Mouse (Mus musculus): ENCODE data around the gene Wsb1. TPM values are rescaled to one million over a fixed set of nuclear protein-coding genes. Genes with fewer than 3 reads are reported as not detected.
"Not testable (repeated sequence)": the region's sequence is repeated elsewhere in the genome, so short reads cannot be mapped to it uniquely, and the experiment has no call there.

The Wsb1 gene
- 186 TPM in 1 of 2 replicates, not detected in the other for polyA plus RNA-seq (2012; ENCODE audit: insufficient read depth, insufficient read length, low replicate concordance, missing spikeins)

- Histone ChIP-seq H3K4me3 (ENCODE audit: insufficient read depth, low read depth, low read length) (peak within 1 kb of the TSS; percentile 71), H3K27ac (ENCODE audit: insufficient read depth, low read depth, low read length) (peak within 1 kb of the TSS; percentile 59), H3K4me1 (ENCODE audit: control insufficient read depth, insufficient read depth, low read length) (peaks cover 3% of the 10 kb centered on the region)
- WGBS = 2% methylated on average over 50 of the region's 50 CpGs
- no peak for TF ChIP-seq CTCF (IDR thresholded peaks at IDR 0.05; ENCODE audit: insufficient read depth, low read depth, low read length)
- TF ChIP-seq POLR2A (IDR thresholded peaks at IDR 0.05; ENCODE audit: insufficient read depth, low read depth, low read length) = peak; percentile 97
These were observed at the start of gene Wsb1 for GRCm38 (mm10) chr11:79254391-79255098. Gene Wsb1, minus strand, starts transcription at chr11:79254671.

- H3K4me1 ChIP-seq (ENCODE audit: control insufficient read depth, insufficient read depth, low read length) = peaks cover 18% of the 10 kb centered on the region
- WGBS = 96% methylated on average over 4 of the region's 4 CpGs
- H3K4me3 ChIP-seq (ENCODE audit: insufficient read depth, low read depth, low read length); H3K27ac ChIP-seq (ENCODE audit: insufficient read depth, low read depth, low read length): not testable (repeated sequence)
These were observed 49.8 kb upstream of the Wsb1 start for GRCm38 (mm10) chr11:79304245-79304644.

GRCm38 (mm10) chr11:79303109-79303508 lies 48.6 kb upstream of the Wsb1 start:
- H3K27ac ChIP-seq (ENCODE audit: insufficient read depth, low read depth, low read length) = no peak overlapping the region
- no peak overlapping the region for H3K4me3 ChIP-seq (ENCODE audit: insufficient read depth, low read depth, low read length)
- peaks cover 17% of the 10 kb centered on the region for H3K4me1 ChIP-seq (ENCODE audit: control insufficient read depth, insufficient read depth, low read length)
- TF ChIP-seq POLR2A (IDR thresholded peaks at IDR 0.05; ENCODE audit: insufficient read depth, low read depth, low read length) (no peak), CTCF (IDR thresholded peaks at IDR 0.05; ENCODE audit: insufficient read depth, low read depth, low read length) (no peak)
- 94% methylated on average over 6 of the region's 6 CpGs for WGBS

GRCm38 (mm10) chr11:79299719-79300431 lies 45.4 kb upstream of the Wsb1 start:
- 80% methylated on average over 9 of the region's 9 CpGs for WGBS
- H3K4me1 ChIP-seq (ENCODE audit: control insufficient read depth, insufficient read depth, low read length) = no peaks in the 10 kb centered on the region
- TF ChIP-seq CTCF (IDR thresholded peaks at IDR 0.05; ENCODE audit: insufficient read depth, low read depth, low read length) = no peak

GRCm38 (mm10) chr11:79296856-79297491 lies 42.5 kb upstream of the Wsb1 start, which contains the start of gene Gm9964:
Gene Gm9964, minus strand, starts transcription at chr11:79296906.
- no peak within 1 kb of the TSS for H3K27ac ChIP-seq (ENCODE audit: insufficient read depth, low read depth, low read length)
- H3K4me3 ChIP-seq (ENCODE audit: insufficient read depth, low read depth, low read length) = no peak within 1 kb of the TSS
- 84% methylated on average over 5 of the region's 5 CpGs for WGBS
- TF ChIP-seq POLR2A (IDR thresholded peaks at IDR 0.05; ENCODE audit: insufficient read depth, low read depth, low read length) = no peak
- TF ChIP-seq CTCF (IDR thresholded peaks at IDR 0.05; ENCODE audit: insufficient read depth, low read depth, low read length) = no peak
- no peaks in the 10 kb centered on the region for H3K4me1 ChIP-seq (ENCODE audit: control insufficient read depth, insufficient read depth, low read length)

More at GRCm38 (mm10) chr11:79299719-79300431, 45.4 kb upstream of the Wsb1 start:
- Histone ChIP-seq H3K27ac (ENCODE audit: insufficient read depth, low read depth, low read length) (no peak overlapping the region), H3K4me3 (ENCODE audit: insufficient read depth, low read depth, low read length) (no peak overlapping the region)

GRCm38 (mm10) chr11:79296167-79296566 lies 41.7 kb upstream of the Wsb1 start:
- 0 out of 2 replicates have a peak, but pooled peaks cover 3% of the 10 kb centered on the region for H3K4me1 ChIP-seq (ENCODE audit: control insufficient read depth, insufficient read depth, low read length)
- H3K27ac ChIP-seq (ENCODE audit: insufficient read depth, low read depth, low read length) = no peak overlapping the region
- no peak for TF ChIP-seq CTCF (IDR thresholded peaks at IDR 0.05; ENCODE audit: insufficient read depth, low read depth, low read length)
- no peak for TF ChIP-seq POLR2A (IDR thresholded peaks at IDR 0.05; ENCODE audit: insufficient read depth, low read depth, low read length)
- H3K4me3 ChIP-seq (ENCODE audit: insufficient read depth, low read depth, low read length) = no peak overlapping the region
- 42% methylated on average over 1 of the region's 1 CpGs for WGBS

- 48% methylated on average over 1 of the region's 1 CpGs for WGBS
- TF ChIP-seq POLR2A (IDR thresholded peaks at IDR 0.05; ENCODE audit: insufficient read depth, low read depth, low read length) = no peak
- TF ChIP-seq CTCF (IDR thresholded peaks at IDR 0.05; ENCODE audit: insufficient read depth, low read depth, low read length) = no peak
These were observed 39.5 kb upstream of the Wsb1 start for GRCm38 (mm10) chr11:79293971-79294370.

GRCm38 (mm10) chr11:79293025-79293424 lies 38.6 kb upstream of the Wsb1 start:
- TF ChIP-seq POLR2A (IDR thresholded peaks at IDR 0.05; ENCODE audit: insufficient read depth, low read depth, low read length) = no peak
- no peak for TF ChIP-seq CTCF (IDR thresholded peaks at IDR 0.05; ENCODE audit: insufficient read depth, low read depth, low read length)
- Histone ChIP-seq H3K4me3 (ENCODE audit: insufficient read depth, low read depth, low read length) (no peak overlapping the region), H3K27ac (ENCODE audit: insufficient read depth, low read depth, low read length) (no peak overlapping the region), H3K4me1 (ENCODE audit: control insufficient read depth, insufficient read depth, low read length) (0 out of 2 replicates have a peak, but pooled peaks cover 3% of the 10 kb centered on the region)
- WGBS = 86% methylated on average over 3 of the region's 3 CpGs

More at GRCm38 (mm10) chr11:79293971-79294370, 39.5 kb upstream of the Wsb1 start:
- H3K4me3 ChIP-seq (ENCODE audit: insufficient read depth, low read depth, low read length) = no peak overlapping the region
- H3K4me1 ChIP-seq (ENCODE audit: control insufficient read depth, insufficient read depth, low read length) = 0 out of 2 replicates have a peak, but pooled peaks cover 3% of the 10 kb centered on the region
- no peak overlapping the region for H3K27ac ChIP-seq (ENCODE audit: insufficient read depth, low read depth, low read length)

GRCm38 (mm10) chr11:79292130-79292529 lies 37.7 kb upstream of the Wsb1 start:
- WGBS = 93% methylated on average over 3 of the region's 3 CpGs

More at GRCm38 (mm10) chr11:79292130-79292529, 37.7 kb upstream of the Wsb1 start:
- no peak overlapping the region for H3K27ac ChIP-seq (ENCODE audit: insufficient read depth, low read depth, low read length)
- H3K4me3 ChIP-seq (ENCODE audit: insufficient read depth, low read depth, low read length) = no peak overlapping the region
- H3K4me1 ChIP-seq (ENCODE audit: control insufficient read depth, insufficient read depth, low read length) = 0 out of 2 replicates have a peak, but pooled peaks cover 3% of the 10 kb centered on the region
- TF ChIP-seq POLR2A (IDR thresholded peaks at IDR 0.05; ENCODE audit: insufficient read depth, low read depth, low read length) (no peak), CTCF (IDR thresholded peaks at IDR 0.05; ENCODE audit: insufficient read depth, low read depth, low read length) (no peak)

Measured in olfactory bulb, adult 2 months (tissue).